Mouse (Mus musculus): Measurements from ENCODE around the gene Pitpnc1. TPM values are rescaled to one million over a fixed set of nuclear protein-coding genes. Genes with fewer than 3 reads are reported as not detected.
A peak's percentile ranks its signal among the peaks of the same experiment; 100 is the strongest.

The Pitpnc1 gene
- polyA plus RNA-seq, 1 experiment from 2014 or later, result 19.6 TPM

GRCm38 (mm10) chr11:107349756-107350155, 120.7 kb downstream of the Pitpnc1 start:
- no peak for ATAC-seq (replicated peaks; ENCODE audit: low FRiP score, low read depth)
- no peaks in the 10 kb centered on the region for H3K27me3 ChIP-seq (ENCODE audit: insufficient read depth, low read length)
- 96% methylated on average over 7 of the region's 7 CpGs for WGBS

GRCm38 (mm10) chr11:107343031-107343430, 127.5 kb downstream of the Pitpnc1 start:
- H3K9ac ChIP-seq (ENCODE audit: low read depth, low read length), result no peak overlapping the region

More at GRCm38 (mm10) chr11:107349756-107350155, 120.7 kb downstream of the Pitpnc1 start:
- H3K4me2 ChIP-seq (ENCODE audit: low read length), result no peak overlapping the region
- DNase-seq (ENCODE audit: low spot score), result no peak
- no peak overlapping the region for H3K9ac ChIP-seq (ENCODE audit: low read depth, low read length)
- no peak overlapping the region for H3K4me3 ChIP-seq (replicated peaks; ENCODE audit: low read depth, low read length)
- H3K9me3 ChIP-seq (replicated peaks; ENCODE audit: low read length), result no peaks in the 10 kb centered on the region
- H3K4me1 ChIP-seq (replicated peaks; ENCODE audit: insufficient read depth, low read length), result peaks cover 1% of the 10 kb centered on the region; the same call in 1 of the 2 replicates
- TF ChIP-seq CTCF (IDR thresholded peaks at IDR 0.05; ENCODE audit: low read depth), result no peak
- H3K27ac ChIP-seq, result no peak overlapping the region
- no peaks in the 10 kb centered on the region for H3K36me3 ChIP-seq (ENCODE audit: insufficient read depth, low read length)

GRCm38 (mm10) chr11:107342432-107342831, 128.1 kb downstream of the Pitpnc1 start:
- no peaks in the 10 kb centered on the region for H3K9me3 ChIP-seq (replicated peaks; ENCODE audit: low read length)
- 75% methylated on average over 1 of the region's 1 CpGs for WGBS
- no peak overlapping the region for H3K4me3 ChIP-seq (replicated peaks; ENCODE audit: low read depth, low read length)
- no peaks in the 10 kb centered on the region for H3K27me3 ChIP-seq (ENCODE audit: insufficient read depth, low read length)
- H3K4me2 ChIP-seq (ENCODE audit: low read length), result no peak overlapping the region
- H3K4me1 ChIP-seq (replicated peaks; ENCODE audit: insufficient read depth, low read length), result peaks cover 30% of the 10 kb centered on the region; the same call in 1 of the 2 replicates
- no peaks in the 10 kb centered on the region for H3K36me3 ChIP-seq (ENCODE audit: insufficient read depth, low read length)
- H3K9ac ChIP-seq (ENCODE audit: low read depth, low read length), result no peak overlapping the region
- ATAC-seq (replicated peaks; ENCODE audit: low FRiP score, low read depth), result no peak
- no peak for TF ChIP-seq CTCF (IDR thresholded peaks at IDR 0.05; ENCODE audit: low read depth)
- no peak overlapping the region for H3K27ac ChIP-seq
- DNase-seq (ENCODE audit: low spot score), result no peak

More at GRCm38 (mm10) chr11:107343031-107343430, 127.5 kb downstream of the Pitpnc1 start:
- no peaks in the 10 kb centered on the region for H3K27me3 ChIP-seq (ENCODE audit: insufficient read depth, low read length)
- no peak overlapping the region for H3K4me2 ChIP-seq (ENCODE audit: low read length)
- no peak for ATAC-seq (replicated peaks; ENCODE audit: low FRiP score, low read depth)
- no peak overlapping the region for H3K27ac ChIP-seq
- H3K9me3 ChIP-seq (replicated peaks; ENCODE audit: low read length), result no peaks in the 10 kb centered on the region
- WGBS, result 88% methylated on average over 4 of the region's 4 CpGs
- peaks cover 26% of the 10 kb centered on the region; the same call in 1 of the 2 replicates for H3K4me1 ChIP-seq (replicated peaks; ENCODE audit: insufficient read depth, low read length)
- no peak overlapping the region for H3K4me3 ChIP-seq (replicated peaks; ENCODE audit: low read depth, low read length)
- no peak for DNase-seq (ENCODE audit: low spot score)
- H3K36me3 ChIP-seq (ENCODE audit: insufficient read depth, low read length), result no peaks in the 10 kb centered on the region
- no peak for TF ChIP-seq CTCF (IDR thresholded peaks at IDR 0.05; ENCODE audit: low read depth)

DNA sequence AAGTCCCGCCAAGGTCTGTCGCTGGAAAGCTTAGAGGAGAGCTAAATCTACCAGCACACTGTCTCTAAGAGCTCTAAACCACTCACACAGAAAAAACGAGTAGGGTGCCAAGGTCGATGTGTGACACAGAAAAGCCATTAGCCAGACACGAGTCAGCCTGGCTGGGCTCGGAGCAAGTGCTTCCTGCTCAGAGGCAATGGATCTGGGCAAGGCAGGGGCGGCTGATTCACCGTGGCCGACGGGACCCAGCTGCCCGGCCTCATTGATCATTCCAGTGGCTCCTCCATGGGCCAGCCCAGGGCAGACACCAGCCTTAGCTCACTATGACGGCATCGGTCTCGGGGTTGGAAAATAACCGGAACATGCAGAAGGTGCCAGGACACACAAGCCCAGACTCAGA, 129.2 kb downstream of the Pitpnc1 start:
- Histone ChIP-seq H3K4me3 (replicated peaks; ENCODE audit: low read depth, low read length) (no peak overlapping the region), H3K27ac (0 out of 2 replicates have a peak overlapping the region, but pooled peaks have one; percentile 57), H3K4me1 (replicated peaks; ENCODE audit: insufficient read depth, low read length) (peaks cover 37% of the 10 kb centered on the region), H3K9ac (ENCODE audit: low read depth, low read length) (no peak overlapping the region), H3K9me3 (replicated peaks; ENCODE audit: low read length) (no peaks in the 10 kb centered on the region), H3K27me3 (ENCODE audit: insufficient read depth, low read length) (no peaks in the 10 kb centered on the region), H3K36me3 (ENCODE audit: insufficient read depth, low read length) (no peaks in the 10 kb centered on the region), H3K4me2 (ENCODE audit: low read length) (peak overlapping the region; percentile 18; the same call in 1 of the 2 replicates)
- 10% methylated on average over 15 of the region's 15 CpGs for WGBS
- DNase-seq (ENCODE audit: low spot score) (peak; percentile 55), ATAC-seq (replicated peaks; ENCODE audit: low FRiP score, low read depth) (0 out of 2 replicates have a peak, but pooled peaks have one; percentile 31)
- no peak for TF ChIP-seq CTCF (IDR thresholded peaks at IDR 0.05; ENCODE audit: low read depth)

GRCm38 (mm10) chr11:107340793-107341192, 129.7 kb downstream of the Pitpnc1 start:
- H3K27ac ChIP-seq, result no peak overlapping the region
- H3K9ac ChIP-seq (ENCODE audit: low read depth, low read length), result no peak overlapping the region
- ATAC-seq (replicated peaks; ENCODE audit: low FRiP score, low read depth) (no peak), DNase-seq (ENCODE audit: low spot score) (no peak)
- no peak overlapping the region for H3K4me2 ChIP-seq (ENCODE audit: low read length)
- no peak overlapping the region for H3K4me3 ChIP-seq (replicated peaks; ENCODE audit: low read depth, low read length)
- TF ChIP-seq CTCF (IDR thresholded peaks at IDR 0.05; ENCODE audit: low read depth), result no peak
- no peaks in the 10 kb centered on the region for H3K27me3 ChIP-seq (ENCODE audit: insufficient read depth, low read length)
- WGBS, result 12% methylated on average over 2 of the region's 2 CpGs
- no peaks in the 10 kb centered on the region for H3K36me3 ChIP-seq (ENCODE audit: insufficient read depth, low read length)
- H3K4me1 ChIP-seq (replicated peaks; ENCODE audit: insufficient read depth, low read length), result peaks cover 38% of the 10 kb centered on the region
- no peaks in the 10 kb centered on the region for H3K9me3 ChIP-seq (replicated peaks; ENCODE audit: low read length)

GRCm38 (mm10) chr11:107339224-107339805, 131.2 kb downstream of the Pitpnc1 start:
- Histone ChIP-seq H3K4me3 (replicated peaks; ENCODE audit: low read depth, low read length) (no peak overlapping the region), H3K4me1 (replicated peaks; ENCODE audit: insufficient read depth, low read length) (peaks cover 41% of the 10 kb centered on the region), H3K27me3 (ENCODE audit: insufficient read depth, low read length) (no peaks in the 10 kb centered on the region), H3K4me2 (ENCODE audit: low read length) (no peak overlapping the region), H3K27ac (0 out of 2 replicates have a peak overlapping the region, but pooled peaks have one; percentile 13), H3K9ac (ENCODE audit: low read depth, low read length) (no peak overlapping the region), H3K9me3 (replicated peaks; ENCODE audit: low read length) (no peaks in the 10 kb centered on the region), H3K36me3 (ENCODE audit: insufficient read depth, low read length) (no peaks in the 10 kb centered on the region)
- 80% methylated on average over 7 of the region's 7 CpGs for WGBS
- TF ChIP-seq CTCF (IDR thresholded peaks at IDR 0.05; ENCODE audit: low read depth), result no peak
- DNase-seq (ENCODE audit: low spot score), result peak; percentile 24
- no peak for ATAC-seq (replicated peaks; ENCODE audit: low FRiP score, low read depth)
